Mouse (Mus musculus): Measurements from ENCODE around the gene Secisbp2. TPM values are rescaled to one million over a fixed set of nuclear protein-coding genes. Genes with fewer than 3 reads are reported as not detected.
A peak's percentile ranks its signal among the peaks of the same experiment; 100 is the strongest.

The Secisbp2 gene
- total and polyA plus RNA-seq, 3 experiments = 23.2 to 28.8 (median 24.4) TPM

DNA sequence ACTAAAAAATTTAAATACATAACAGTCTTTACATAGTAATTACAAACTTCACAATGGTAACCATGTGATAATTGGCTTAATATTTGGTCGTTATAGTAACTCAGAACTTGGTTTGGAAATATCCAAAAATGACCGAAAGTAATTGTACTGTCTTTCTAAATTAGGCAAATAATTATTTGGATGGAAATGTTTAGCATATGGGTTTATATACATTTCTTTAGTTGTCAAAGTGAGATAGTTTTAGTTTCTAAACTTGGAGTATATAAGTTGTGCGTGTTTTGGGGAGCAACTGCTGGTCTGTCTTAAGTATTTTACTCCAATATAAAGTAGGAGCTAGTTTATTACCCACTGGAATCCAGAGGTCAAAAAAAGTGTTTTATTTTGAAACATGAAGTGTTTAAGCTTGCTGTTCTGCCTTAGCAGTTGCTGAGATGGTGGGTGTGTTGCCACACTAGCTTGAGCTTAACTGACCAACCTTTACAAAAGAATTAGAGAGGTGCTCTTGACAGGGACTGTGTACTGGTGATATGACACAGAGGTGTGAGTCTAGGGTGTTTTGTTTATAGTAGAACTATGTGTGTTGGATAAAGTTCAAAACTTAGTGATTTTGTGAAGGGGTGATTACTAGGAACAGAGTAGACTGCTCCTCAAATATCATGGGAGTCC lies 5.0 kb upstream of the Secisbp2 start:
- TF ChIP-seq MXI1 (IDR thresholded peaks at IDR 0.05; ENCODE audit: low read depth, low read length) (no peak), CHD1 (IDR thresholded peaks at IDR 0.05; ENCODE audit: low read depth, low read length) (0 out of 2 replicates have a peak, but pooled peaks have one; percentile 1)
- Histone ChIP-seq H3K36me3 (replicated peaks in 1 of 2; ENCODE audit: control insufficient read depth in 1 of 2, insufficient read depth in 1 of 2, low read length in 1 of 2) (peaks cover 0 to 14% of the 10 kb centered on the region in 2 experiments), H3K9ac (ENCODE audit: insufficient read depth, low read depth) (peak overlapping the region; percentile 89), H3K27ac (ENCODE audit: insufficient read depth, low read depth) (no peak overlapping the region), H3K9me3 (replicated peaks; ENCODE audit: low read length) (no peaks in the 10 kb centered on the region), H3K4me3 (replicated peaks in 1 of 3; ENCODE audit: low read depth in 2 of 3, low read length in 2 of 3, poor library complexity in 1 of 3) (peak overlapping the region; percentile 73 to 77 (median 75)), H3K4me2 (ENCODE audit: insufficient read depth, low read depth, poor library complexity, severe bottlenecking) (peak overlapping the region; percentile 87), H3K79me2 (replicated peaks; ENCODE audit: control insufficient read depth, extremely low read depth, insufficient read depth, poor library complexity, severe bottlenecking) (peaks cover 41% of the 10 kb centered on the region), H3K27me3 (replicated peaks) (no peaks in the 10 kb centered on the region), H3K4me1 (ENCODE audit: control insufficient read depth in 1 of 2, insufficient read depth in 2 of 2) (peaks cover 0 to 11% of the 10 kb centered on the region in 2 experiments; a peak in 2 of 4 replicates)
- no peak for DNase-seq (ENCODE audit: extremely low read depth)
- dilution Hi-C loops (cut with MboI; ENCODE audit: extremely low pct_ligation_motif_present, extremely low pct_unique_long_range_greater_than_20kb, low sequenced_read_pairs) (no loop called here), in situ Hi-C loops (cut with MboI; ENCODE audit: low pct_ligation_motif_present, low pct_unique_long_range_greater_than_20kb, low sequenced_read_pairs) (no loop called here)

DNA sequence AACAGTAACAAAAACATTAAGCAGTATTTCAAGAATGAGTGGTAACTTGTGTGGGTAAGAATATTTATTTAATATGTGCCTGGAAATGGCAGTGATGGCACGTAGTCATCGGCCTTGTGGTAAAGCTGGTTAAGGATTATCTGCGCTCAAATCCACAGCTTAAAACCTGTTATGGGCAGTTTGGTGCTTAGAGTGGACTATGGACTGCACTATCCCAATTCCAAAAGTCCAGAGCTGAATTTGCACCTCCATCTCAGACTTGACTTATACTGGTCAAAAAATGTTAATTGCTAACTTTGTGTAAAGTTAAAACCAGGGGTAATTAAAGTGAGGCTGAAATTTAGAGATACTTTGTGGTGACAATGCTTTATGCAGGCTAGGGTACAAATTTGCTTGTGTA lies 3.7 kb upstream of the Secisbp2 start:
- H3K9me3 ChIP-seq (replicated peaks; ENCODE audit: low read length) = no peaks in the 10 kb centered on the region
- peak overlapping the region; percentile 87 for H3K4me2 ChIP-seq (ENCODE audit: insufficient read depth, low read depth, poor library complexity, severe bottlenecking)
- peaks cover 3 to 16% of the 10 kb centered on the region in 2 experiments for H3K4me1 ChIP-seq (ENCODE audit: control insufficient read depth in 1 of 2, insufficient read depth in 2 of 2)
- no peaks in the 10 kb centered on the region for H3K27me3 ChIP-seq (replicated peaks)
- peaks cover 50% of the 10 kb centered on the region for H3K79me2 ChIP-seq (replicated peaks; ENCODE audit: control insufficient read depth, extremely low read depth, insufficient read depth, poor library complexity, severe bottlenecking)
- DNase-seq (ENCODE audit: extremely low read depth) = no peak
- in situ Hi-C loops (cut with MboI; ENCODE audit: low pct_ligation_motif_present, low pct_unique_long_range_greater_than_20kb, low sequenced_read_pairs) = no loop called here
- H3K36me3 ChIP-seq (replicated peaks in 1 of 2; ENCODE audit: control insufficient read depth in 1 of 2, insufficient read depth in 1 of 2, low read length in 1 of 2) = peaks cover 4 to 18% of the 10 kb centered on the region in 2 experiments
- no peak for TF ChIP-seq USF1 (IDR thresholded peaks at IDR 0.05; ENCODE audit: low read depth, low read length)
- TF ChIP-seq CHD1 (IDR thresholded peaks at IDR 0.05; ENCODE audit: low read depth, low read length) = 0 out of 2 replicates have a peak, but pooled peaks have one; percentile 9
- dilution Hi-C loops (cut with MboI; ENCODE audit: extremely low pct_ligation_motif_present, extremely low pct_unique_long_range_greater_than_20kb, low sequenced_read_pairs) = no loop called here
- H3K27ac ChIP-seq (ENCODE audit: insufficient read depth, low read depth) = no peak overlapping the region
- peak overlapping the region; percentile 79 for H3K9ac ChIP-seq (ENCODE audit: insufficient read depth, low read depth)
- peak overlapping the region; percentile 31 to 75 (median 73) for H3K4me3 ChIP-seq (replicated peaks in 1 of 3; ENCODE audit: low read depth in 2 of 3, low read length in 2 of 3, poor library complexity in 1 of 3)

DNA sequence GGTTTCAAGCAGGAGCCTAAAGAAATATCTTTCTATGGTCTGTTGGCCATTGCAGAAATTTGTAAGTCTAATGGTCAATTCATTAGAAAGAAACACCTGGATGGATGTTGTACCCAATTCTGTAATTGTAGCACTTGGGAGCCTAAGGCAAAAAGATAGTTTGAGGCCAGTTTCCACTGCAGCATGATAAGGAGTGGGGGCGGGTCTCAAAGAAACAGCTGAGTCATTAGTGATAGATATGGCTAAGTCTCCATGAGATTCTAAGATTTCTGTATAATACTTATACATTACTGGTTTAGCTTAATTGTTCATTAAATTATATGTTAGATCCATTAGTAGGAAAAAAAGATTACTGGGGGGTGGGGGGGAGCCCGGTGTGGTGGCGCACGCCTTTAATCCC lies 3.3 kb upstream of the Secisbp2 start:
- no peaks in the 10 kb centered on the region for H3K9me3 ChIP-seq (replicated peaks; ENCODE audit: low read length)
- in situ Hi-C loops (cut with MboI; ENCODE audit: low pct_ligation_motif_present, low pct_unique_long_range_greater_than_20kb, low sequenced_read_pairs) (no loop called here), dilution Hi-C loops (cut with MboI; ENCODE audit: extremely low pct_ligation_motif_present, extremely low pct_unique_long_range_greater_than_20kb, low sequenced_read_pairs) (no loop called here)
- H3K4me1 ChIP-seq (ENCODE audit: control insufficient read depth in 1 of 2, insufficient read depth in 2 of 2) = peaks cover 3 to 20% of the 10 kb centered on the region in 2 experiments
- H3K9ac ChIP-seq (ENCODE audit: insufficient read depth, low read depth) = peak overlapping the region; percentile 79
- peak overlapping the region; percentile 87 for H3K4me2 ChIP-seq (ENCODE audit: insufficient read depth, low read depth, poor library complexity, severe bottlenecking)
- no peak overlapping the region for H3K27ac ChIP-seq (ENCODE audit: insufficient read depth, low read depth)
- H3K36me3 ChIP-seq (replicated peaks in 1 of 2; ENCODE audit: control insufficient read depth in 1 of 2, insufficient read depth in 1 of 2, low read length in 1 of 2) = peaks cover 8 to 23% of the 10 kb centered on the region in 2 experiments
- H3K79me2 ChIP-seq (replicated peaks; ENCODE audit: control insufficient read depth, extremely low read depth, insufficient read depth, poor library complexity, severe bottlenecking) = peaks cover 55% of the 10 kb centered on the region
- H3K4me3 ChIP-seq (replicated peaks in 1 of 3; ENCODE audit: low read depth in 2 of 3, low read length in 2 of 3, poor library complexity in 1 of 3) = peak overlapping the region in 2 of 3 experiments; percentile 73 to 75
- DNase-seq (ENCODE audit: extremely low read depth) = no peak
- TF ChIP-seq SIN3A (IDR thresholded peaks at IDR 0.05; ENCODE audit: low read length) (0 out of 2 replicates have a peak, but pooled peaks have one; percentile 60), ZMIZ1 (IDR thresholded peaks at IDR 0.05; ENCODE audit: low read depth, low read length) (no peak), MAFK (IDR thresholded peaks at IDR 0.05; ENCODE audit: insufficient replicate concordance, low read length) (peak; percentile 57; the same call in 1 of the 2 replicates)
- no peaks in the 10 kb centered on the region for H3K27me3 ChIP-seq (replicated peaks)

Data from CH12.LX (cell line).